Mouse (Mus musculus) layer of hippocampus, adult 2 months (tissue): Measurements from ENCODE around the gene Tfdp1. TPM values are rescaled to one million over a fixed set of nuclear protein-coding genes. Genes with fewer than 3 reads are reported as not detected.

Experiments
- DNase-seq, 2 experiments: peaks; one replicate each; pipeline ENCODE4 v3.0.0; 2022; ENCODE audit warnings: low spot score in 2 of 2
- H3K27ac ChIP-seq: fragments of 200-600 bp; 2 replicates; pipeline ENCODE4 v1.8.1; 2022
- H3K4me3 ChIP-seq: fragments of 200-600 bp; 2 replicates; pipeline ENCODE4 v1.8.1; 2022; ENCODE audit warnings: mild to moderate bottlenecking
- CTCF ChIP-seq: fragments of 200-600 bp; conservative IDR thresholded peaks from 2 replicates; pipeline ENCODE4 v1.8.1; 2022; ENCODE audit warnings: antibody characterized with exemption, mild to moderate bottlenecking, moderate library complexity
- total RNA-seq, 2 experiments: library from RNA; stranded (reverse); gene quantifications; 2 replicates each; pipeline ENCODE4 v1.2.3; 2021

Gene Tfdp1
- total RNA-seq, 2 experiments from 2014 or later, result 66.1 to 66.7 TPM

DNA sequence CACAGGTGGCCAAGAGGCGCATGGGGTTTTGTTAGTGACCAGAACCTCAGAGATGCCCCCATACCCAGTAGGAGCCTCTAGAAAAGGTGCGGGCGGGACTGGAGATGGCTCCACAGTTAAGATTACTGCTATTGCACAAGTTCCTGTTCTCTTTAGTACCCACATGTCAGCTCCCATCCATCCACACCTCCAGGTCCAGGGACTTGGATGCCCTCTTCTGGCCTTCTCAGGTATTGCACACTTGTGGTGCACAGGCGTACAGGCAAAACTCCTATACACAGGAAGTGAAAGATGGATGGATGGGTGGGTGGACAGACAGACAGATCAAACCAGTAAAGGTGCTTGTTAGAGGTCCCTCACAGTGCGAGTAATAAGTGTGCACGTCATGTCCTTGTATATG lies 23.3 kb downstream of the Tfdp1 start:
- Histone ChIP-seq H3K27ac (no peak overlapping the region), H3K4me3 (no peak overlapping the region)
- DNase-seq, result no peak
- peak; percentile 55 for TF ChIP-seq CTCF

DNA sequence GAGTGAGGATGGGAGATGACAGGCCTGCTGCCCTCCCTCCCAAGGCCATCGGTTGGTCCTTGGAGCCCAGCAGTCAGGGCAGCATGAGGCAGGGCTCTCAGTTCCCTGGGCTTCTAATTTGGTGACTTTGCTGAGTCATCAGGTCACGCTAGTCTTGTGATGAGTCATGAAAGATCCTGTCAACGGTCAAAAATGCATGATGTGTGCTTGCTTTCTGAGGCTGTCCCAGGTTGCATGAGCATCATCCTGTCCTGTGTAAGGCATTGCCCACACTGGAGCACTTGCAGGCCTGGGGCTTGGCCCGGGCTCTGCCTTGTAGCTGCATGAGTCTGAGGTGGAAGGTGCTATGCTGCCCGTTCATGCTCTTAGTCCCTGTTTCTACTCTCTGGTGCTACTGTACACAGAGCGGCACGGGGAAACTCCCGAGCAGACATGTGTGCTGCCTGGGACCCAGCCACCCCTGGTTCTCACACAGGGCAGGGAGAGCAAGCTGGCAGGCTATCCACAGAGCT lies 34.7 kb downstream of the Tfdp1 start:
- TF ChIP-seq CTCF, result no peak
- Histone ChIP-seq H3K27ac (no peak overlapping the region), H3K4me3 (no peak overlapping the region)
- no peak for DNase-seq

DNA sequence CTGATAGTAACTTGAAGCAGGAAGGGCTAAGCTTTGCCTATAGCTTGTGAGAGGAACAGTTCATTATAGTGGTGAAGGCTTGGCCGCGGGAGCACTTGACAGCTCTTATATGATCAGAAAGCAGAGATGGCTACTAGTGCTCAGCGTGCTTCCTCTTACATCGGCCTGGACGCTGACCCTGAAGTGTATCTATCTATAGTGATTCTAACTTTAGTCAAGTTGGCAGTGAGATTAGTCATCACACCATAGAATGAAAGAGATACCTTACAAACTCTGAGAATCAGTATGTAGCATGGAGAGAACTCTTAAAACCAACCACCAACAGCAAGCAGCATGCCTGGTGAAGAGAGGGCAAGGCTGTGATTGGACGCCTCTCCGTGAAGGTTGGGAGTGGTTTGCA lies 43.1 kb downstream of the Tfdp1 start:
- TF ChIP-seq CTCF, result no peak
- H3K27ac ChIP-seq, result no peak overlapping the region
- no peak for DNase-seq
- H3K4me3 ChIP-seq, result no peak overlapping the region

DNA sequence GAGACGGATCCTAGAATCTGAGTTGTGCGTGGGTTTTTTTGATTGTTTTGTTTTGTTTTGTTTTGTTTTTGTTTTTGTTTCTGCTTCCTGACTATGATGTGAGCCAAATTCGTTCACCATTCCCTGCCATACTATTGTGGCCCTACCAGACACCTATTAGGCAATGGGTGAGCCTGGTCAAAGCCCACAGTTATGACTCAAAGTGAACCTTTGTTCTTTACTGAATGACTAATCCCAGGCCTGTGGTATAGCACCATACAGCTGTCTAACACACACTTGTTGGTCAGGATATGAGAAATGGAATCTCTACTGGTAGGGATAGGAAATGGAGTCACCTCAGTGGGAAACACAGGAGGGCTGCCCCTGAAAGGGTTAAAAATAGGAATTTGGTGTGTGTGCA lies 44.0 kb downstream of the Tfdp1 start:
- TF ChIP-seq CTCF, result no peak
- no peak overlapping the region for H3K27ac ChIP-seq
- no peak overlapping the region for H3K4me3 ChIP-seq
- no peak for DNase-seq

DNA sequence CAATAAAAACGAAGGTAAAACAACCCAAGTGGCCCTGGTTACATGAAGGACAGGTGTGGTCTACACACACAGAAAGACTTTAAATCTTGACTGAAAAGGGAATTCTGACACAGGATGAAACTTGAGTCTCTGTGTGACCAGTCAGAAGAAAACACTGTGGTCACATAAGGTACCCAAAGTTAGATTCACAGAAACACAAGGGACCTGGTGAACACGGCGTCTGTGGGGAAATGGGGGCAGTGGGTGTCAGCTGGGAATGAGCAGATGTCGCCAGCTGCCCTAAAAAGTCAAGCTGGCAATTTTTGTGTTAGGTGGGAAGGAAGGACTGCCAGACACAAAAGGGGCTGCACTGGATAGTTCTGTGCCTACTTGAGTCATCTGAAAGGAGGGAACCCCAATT lies 44.4 kb downstream of the Tfdp1 start:
- Histone ChIP-seq H3K27ac (no peak overlapping the region), H3K4me3 (no peak overlapping the region)
- no peak for TF ChIP-seq CTCF
- no peak for DNase-seq

DNA sequence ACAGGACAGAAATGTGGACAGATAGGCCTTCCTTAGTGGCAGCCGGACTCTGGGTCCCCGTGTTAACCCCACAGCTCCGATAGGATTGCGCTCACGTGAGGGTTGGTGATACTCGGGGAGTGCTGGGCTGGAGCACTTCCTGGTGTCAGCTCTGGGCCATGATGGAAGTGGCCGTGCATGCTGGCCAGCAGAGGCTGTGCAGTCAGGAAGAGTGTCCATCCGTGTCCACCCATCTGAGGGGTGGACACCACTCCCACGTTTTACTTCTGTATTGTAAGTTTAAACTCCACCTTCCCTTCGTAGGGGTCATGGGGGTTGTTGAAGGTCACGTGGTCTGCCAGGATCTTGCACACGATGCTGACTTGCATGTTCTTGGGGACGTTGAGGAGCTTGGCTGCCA lies 47.8 kb downstream of the Tfdp1 start:
- Histone ChIP-seq H3K27ac (no peak overlapping the region), H3K4me3 (no peak overlapping the region)
- no peak for DNase-seq
- no peak for TF ChIP-seq CTCF

DNA sequence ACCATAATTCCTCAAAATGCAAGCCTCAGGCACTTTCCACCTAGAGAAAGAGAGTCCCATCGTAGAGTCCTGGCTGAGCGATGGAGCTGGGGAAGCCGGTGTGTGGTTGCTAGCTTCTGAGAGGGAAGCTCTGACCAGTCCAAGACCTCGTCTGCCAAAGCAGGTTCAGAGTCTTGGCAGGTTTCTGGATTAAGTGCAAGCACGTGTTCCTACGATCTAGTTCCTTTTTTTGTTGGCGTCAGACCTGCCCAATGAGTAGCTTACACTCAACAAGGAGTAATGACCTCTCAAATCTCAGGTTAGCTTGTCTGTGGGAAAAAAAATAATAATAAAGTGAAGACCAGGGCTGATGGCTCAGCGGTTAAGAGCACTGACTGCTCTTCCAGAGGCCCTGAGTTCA lies 49.2 kb downstream of the Tfdp1 start:
- H3K4me3 ChIP-seq, result no peak overlapping the region
- no peak for DNase-seq
- TF ChIP-seq CTCF, result no peak
- H3K27ac ChIP-seq, result no peak overlapping the region

DNA sequence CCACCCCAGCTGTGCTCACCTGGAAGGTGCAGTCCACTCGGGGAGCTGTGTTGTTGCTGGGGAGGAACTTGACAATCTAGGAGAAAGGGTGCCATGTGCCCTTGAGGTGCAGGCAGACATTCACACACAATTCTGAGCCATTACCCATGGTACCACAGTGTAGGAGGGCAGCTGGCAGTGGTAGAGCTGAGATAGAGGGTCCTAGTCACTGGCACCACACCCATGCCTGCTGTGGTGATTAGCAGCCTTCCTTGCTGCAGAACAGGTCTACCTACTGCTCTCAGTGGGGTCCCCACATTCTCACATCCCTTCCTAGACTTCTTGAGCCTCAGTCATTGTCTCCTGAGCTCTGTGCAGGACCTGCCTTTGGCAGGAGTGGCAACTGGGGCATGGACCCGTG lies 50.2 kb downstream of the Tfdp1 start:
- no peak overlapping the region for H3K27ac ChIP-seq
- TF ChIP-seq CTCF, result no peak
- no peak for DNase-seq
- H3K4me3 ChIP-seq, result no peak overlapping the region

DNA sequence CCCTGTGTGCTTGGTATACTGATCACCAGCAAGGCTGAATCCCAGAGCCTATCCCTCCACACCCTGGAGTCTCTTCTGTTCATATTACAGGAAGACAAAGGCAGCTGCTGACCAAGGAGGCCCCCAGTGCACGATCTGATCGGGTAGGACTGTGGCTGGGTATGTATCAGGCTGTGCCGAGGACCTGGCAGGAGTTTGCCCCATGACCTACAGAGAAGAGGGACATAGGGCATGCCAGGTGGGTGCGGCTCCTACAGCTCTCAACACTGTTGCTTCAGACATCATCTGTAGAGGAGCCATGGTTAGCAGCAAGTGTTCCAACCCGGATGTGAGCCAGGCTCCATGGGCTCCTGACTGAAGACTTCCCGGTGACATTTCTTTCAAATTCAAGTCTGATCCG lies 55.3 kb downstream of the Tfdp1 start:
- Histone ChIP-seq H3K27ac (no peak overlapping the region), H3K4me3 (no peak overlapping the region)
- no peak for TF ChIP-seq CTCF
- DNase-seq, result no peak

DNA sequence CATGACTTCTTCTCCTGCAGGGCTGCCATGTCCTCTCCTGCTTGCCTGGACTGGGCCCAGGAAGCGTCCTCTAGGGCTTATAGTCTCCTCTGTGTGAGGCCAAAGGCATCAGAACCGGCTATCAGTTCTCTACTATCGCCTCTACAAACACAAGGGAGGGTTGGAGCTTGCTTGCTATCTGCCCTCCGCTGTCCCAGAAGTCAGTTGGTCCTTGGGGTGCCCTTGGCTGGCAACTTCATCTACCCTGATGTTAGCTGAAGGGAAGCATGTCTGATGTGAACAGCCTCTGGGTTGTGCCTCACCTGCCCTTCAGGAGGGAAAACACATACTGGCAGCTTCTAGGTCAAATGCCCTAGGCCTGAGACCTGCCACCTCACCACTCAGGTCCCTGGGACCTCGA lies 58.2 kb downstream of the Tfdp1 start, which contains the start of gene Atp4b:
Gene Atp4b, minus strand, starts transcription at position 101 of the 400 bp plus-strand sequence.
- no peak for TF ChIP-seq CTCF
- no peak for DNase-seq
- no peak within 1 kb of the TSS for H3K4me3 ChIP-seq
- no peak within 1 kb of the TSS for H3K27ac ChIP-seq

DNA sequence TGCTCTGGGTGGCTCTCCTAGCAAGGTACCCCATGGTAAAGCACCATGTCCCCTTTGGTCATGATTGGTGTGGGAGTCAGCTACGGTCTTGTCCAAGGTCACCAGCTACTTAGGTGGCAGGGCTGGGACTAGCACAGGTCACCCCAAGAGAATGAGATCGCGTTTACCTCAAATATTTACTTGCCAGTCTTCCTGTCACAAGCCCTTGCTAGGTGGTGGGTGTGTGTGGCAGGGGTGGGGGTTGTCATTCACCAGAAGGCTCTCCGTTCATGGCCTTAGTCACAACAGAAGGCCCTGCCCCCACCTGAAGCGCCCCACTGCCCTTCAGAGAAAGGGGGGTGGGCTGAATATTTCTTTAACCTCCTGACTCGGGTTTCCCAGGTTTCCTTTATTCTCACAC lies 65.0 kb downstream of the Tfdp1 start:
- DNase-seq, result no peak
- Histone ChIP-seq H3K4me3 (no peak overlapping the region), H3K27ac (no peak overlapping the region)
- no peak for TF ChIP-seq CTCF

DNA sequence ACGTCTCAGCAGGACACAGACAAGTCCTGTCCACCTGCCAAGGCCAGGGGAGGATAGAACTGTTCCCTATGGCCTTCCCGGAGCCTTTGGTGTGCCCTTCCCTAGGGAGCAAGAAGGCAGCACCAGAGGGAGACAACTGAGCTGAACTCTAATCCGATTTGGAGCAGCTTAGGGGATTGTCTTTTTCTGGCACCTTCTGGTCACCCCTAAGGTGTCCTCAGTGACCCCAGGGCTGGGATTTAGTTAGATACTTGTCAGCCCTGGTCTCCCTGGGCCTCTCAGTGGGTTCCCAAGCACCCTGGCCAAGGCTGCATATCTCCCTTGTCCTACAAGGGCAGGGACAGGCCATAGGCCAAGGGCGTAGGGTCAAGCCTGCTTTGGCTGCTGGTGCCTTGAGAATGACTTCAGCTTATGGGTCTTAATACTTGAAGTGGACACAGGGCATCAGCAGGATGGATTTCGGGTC lies 66.1 kb downstream of the Tfdp1 start, which contains the start of gene Grk1:
Gene Grk1, plus strand, starts transcription at position 416 of the 466 bp plus-strand sequence.
- no peak within 1 kb of the TSS for H3K4me3 ChIP-seq
- no peak within 1 kb of the TSS for H3K27ac ChIP-seq
- TF ChIP-seq CTCF, result no peak
- no peak for DNase-seq

DNA sequence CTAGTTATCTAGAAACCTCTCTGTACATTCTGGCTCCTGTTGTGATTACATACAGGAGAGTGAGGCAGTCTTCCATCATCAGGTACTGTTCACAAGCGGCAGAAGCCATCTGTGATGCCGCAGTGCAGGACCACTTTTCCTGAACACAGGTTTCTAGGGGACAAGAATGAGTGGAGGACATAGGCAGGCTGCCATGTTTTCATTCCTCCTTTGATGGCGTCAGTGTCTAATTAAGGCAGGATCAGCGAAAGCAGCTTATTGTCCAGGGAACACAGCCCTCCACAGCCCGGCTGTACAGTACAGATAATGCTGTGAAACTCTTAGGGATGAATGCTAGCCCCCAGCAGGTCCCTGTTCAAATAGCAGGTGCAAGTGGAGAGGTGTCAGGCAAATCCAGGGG lies 67.5 kb downstream of the Tfdp1 start:
- no peak for DNase-seq
- H3K4me3 ChIP-seq, result no peak overlapping the region
- H3K27ac ChIP-seq, result no peak overlapping the region
- TF ChIP-seq CTCF, result no peak

DNA sequence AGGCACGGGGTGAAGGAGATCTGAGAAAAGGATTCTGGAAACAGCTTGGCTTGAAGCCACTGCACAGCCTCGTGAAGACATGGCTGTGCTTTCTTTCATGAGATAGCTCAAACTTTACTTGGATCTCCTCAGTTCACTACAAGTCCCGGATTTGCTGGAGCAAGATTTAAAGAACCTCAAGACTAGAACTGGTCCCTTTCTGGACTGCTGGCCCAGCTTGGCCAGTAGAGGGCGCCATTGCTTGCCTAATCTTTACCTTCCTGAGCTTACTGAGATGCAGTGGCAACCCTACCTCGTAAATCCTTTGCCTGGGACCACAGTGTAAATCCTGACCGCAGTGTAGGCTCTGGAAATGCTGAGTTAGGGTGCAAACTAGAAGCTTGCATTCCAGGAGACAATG lies 73.0 kb downstream of the Tfdp1 start:
- peak; percentile 47 to 80 for DNase-seq
- H3K27ac ChIP-seq, result no peak overlapping the region
- no peak overlapping the region for H3K4me3 ChIP-seq
- peak; percentile 96 for TF ChIP-seq CTCF
